Mouse (Mus musculus) thymus, adult 2 months (tissue): Measurements from ENCODE around the gene Lrch3. TPM values are rescaled to one million over a fixed set of nuclear protein-coding genes. Genes with fewer than 3 reads are reported as not detected.
A peak's percentile ranks its signal among the peaks of the same experiment; 100 is the strongest.

Experiments
- DNase-seq: peaks from one replicate; pipeline ENCODE4 v3.0.0; 2021
- H3K27ac ChIP-seq: fragments of 200-500 bp; 2 replicates; pipeline ENCODE4 v1.5.1; 2012; ENCODE audit warnings: low read length, control low read depth; ENCODE audit not compliant: control insufficient read depth, insufficient read depth
- H3K27me3 ChIP-seq: fragments of 200-500 bp; 2 replicates; pipeline ENCODE4 v1.6.1; 2012; ENCODE audit warnings: mild to moderate bottlenecking, low read length, moderate library complexity, mixed read lengths; ENCODE audit not compliant: control insufficient read depth, insufficient read depth
- H3K36me3 ChIP-seq: fragments of 200-500 bp; 2 replicates; pipeline ENCODE4 v1.6.1; 2012; ENCODE audit warnings: mild to moderate bottlenecking, low read length, moderate library complexity; ENCODE audit not compliant: control insufficient read depth, insufficient read depth
- H3K4me1 ChIP-seq: fragments of 200-500 bp; replicated peaks from 2 replicates; pipeline ENCODE4 v1.6.1; 2012; ENCODE audit warnings: low read length; ENCODE audit not compliant: control insufficient read depth, insufficient read depth
- H3K4me3 ChIP-seq: fragments of 200-500 bp; 2 replicates; pipeline ENCODE4 v1.5.1; 2012; ENCODE audit warnings: mild to moderate bottlenecking, low read length, control low read depth, moderate library complexity; ENCODE audit not compliant: control insufficient read depth, insufficient read depth
- CTCF ChIP-seq: fragments of 200-500 bp; IDR thresholded peaks from 2 replicates; pipeline ENCODE4 v1.5.1; 2012; ENCODE audit warnings: mild to moderate bottlenecking, control low read depth, low read length, moderate library complexity, borderline replicate concordance; ENCODE audit not compliant: control insufficient read depth, poor library complexity, insufficient read depth; ENCODE audit errors: extremely low read depth
- POLR2A ChIP-seq: fragments of 200-500 bp; IDR thresholded peaks from 2 replicates; pipeline ENCODE4 v1.6.1; 2012; ENCODE audit warnings: mild to moderate bottlenecking, low read length, control low read depth, moderate library complexity; ENCODE audit not compliant: control insufficient read depth, poor library complexity, insufficient read depth; ENCODE audit errors: extremely low read depth
- WGBS: fragments of 180-500 bp; shearing (Covaris S2); methylation state at CpG from one replicate; pipeline ENCODE4 v1.1.7; 2018; 5-methylcytosine and 5-hydroxymethylcytosine counted together
- polyA plus RNA-seq: library from polyadenylated mRNA; depleted of rRNA; stranded (reverse); fragments of >200 nt; gene quantifications from 2 replicates; pipeline ENCODE4 v1.2.3, GENCODE M21; 2012

Gene Lrch3
- polyA plus RNA-seq, 1 experiment = 43.2 TPM

GRCm38 (mm10) chr16:32949281-32949680 lies 35.4 kb downstream of the Lrch3 start:
- Histone ChIP-seq H3K27ac (no peak overlapping the region), H3K27me3 (no peaks in the 10 kb centered on the region), H3K4me3 (no peak overlapping the region), H3K36me3 (0 out of 2 replicates have a peak, but pooled peaks cover 5% of the 10 kb centered on the region), H3K4me1 (peaks cover 18% of the 10 kb centered on the region)
- TF ChIP-seq POLR2A (no peak), CTCF (no peak)
- DNase-seq = no peak

GRCm38 (mm10) chr16:32951074-32951473 lies 37.2 kb downstream of the Lrch3 start:
- 94% methylated on average over 2 of the region's 2 CpGs for WGBS
- Histone ChIP-seq H3K4me3 (no peak overlapping the region), H3K4me1 (peaks cover 21% of the 10 kb centered on the region), H3K27me3 (no peaks in the 10 kb centered on the region), H3K36me3 (peaks cover 15% of the 10 kb centered on the region), H3K27ac (no peak overlapping the region)
- DNase-seq = no peak
- no peak for TF ChIP-seq CTCF
- no peak for TF ChIP-seq POLR2A

DNA sequence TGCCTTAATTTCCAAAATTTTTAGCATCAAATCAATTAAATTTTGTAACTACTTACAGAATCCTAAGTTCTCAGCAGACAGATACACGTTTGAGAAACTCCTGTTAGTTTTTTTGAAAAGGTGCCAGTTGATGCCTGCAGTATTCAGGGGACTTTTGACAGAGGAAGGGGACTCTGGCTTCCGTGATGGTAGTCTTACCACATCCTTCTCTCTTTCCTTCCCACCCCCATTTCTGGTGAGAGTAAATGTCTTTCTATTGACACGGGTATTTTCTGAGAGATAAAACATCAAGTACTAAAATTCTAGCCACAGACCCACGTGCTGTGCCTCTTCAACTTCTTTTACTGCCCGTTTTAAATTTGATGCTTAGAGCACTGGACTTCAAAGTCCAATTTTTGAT lies 39.9 kb downstream of the Lrch3 start:
- no peak overlapping the region for H3K27ac ChIP-seq
- DNase-seq = peak; percentile 18
- peaks cover 6% of the 10 kb centered on the region for H3K4me1 ChIP-seq
- TF ChIP-seq CTCF (no peak), POLR2A (no peak)
- WGBS = 6% methylated on average over 5 of the region's 5 CpGs
- no peaks in the 10 kb centered on the region for H3K27me3 ChIP-seq
- H3K36me3 ChIP-seq = peaks cover 19% of the 10 kb centered on the region
- no peak overlapping the region for H3K4me3 ChIP-seq

GRCm38 (mm10) chr16:32954304-32954703 lies 40.4 kb downstream of the Lrch3 start:
- no peak overlapping the region for H3K4me3 ChIP-seq
- H3K27me3 ChIP-seq = no peaks in the 10 kb centered on the region
- DNase-seq = no peak
- 62% methylated on average over 6 of the region's 6 CpGs for WGBS
- peaks cover 5% of the 10 kb centered on the region for H3K4me1 ChIP-seq
- peak overlapping the region; percentile 33; the same call in 1 of the 2 replicates for H3K27ac ChIP-seq
- TF ChIP-seq CTCF = no peak
- TF ChIP-seq POLR2A = no peak
- H3K36me3 ChIP-seq = peaks cover 22% of the 10 kb centered on the region

DNA sequence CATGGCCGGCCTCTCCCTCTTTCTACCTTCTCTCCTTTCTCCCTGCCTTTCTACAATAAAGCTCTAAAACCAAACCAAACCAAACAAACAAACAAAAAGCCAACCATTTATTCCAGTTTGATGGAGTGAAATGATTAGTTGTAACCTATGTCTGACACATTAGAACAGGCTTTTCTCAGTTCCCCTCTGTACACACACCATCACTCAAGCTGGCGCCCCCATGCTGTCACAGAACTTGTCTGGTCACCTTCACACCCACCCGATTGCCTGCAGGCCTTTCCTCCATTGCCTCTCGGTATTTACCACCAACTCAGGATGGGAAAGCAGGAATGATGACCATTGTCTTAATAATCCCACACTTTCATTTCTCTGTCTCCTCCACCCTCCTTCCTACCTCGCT lies 43.0 kb downstream of the Lrch3 start:
- no peak for TF ChIP-seq CTCF
- TF ChIP-seq POLR2A = no peak
- DNase-seq = no peak
- H3K4me3 ChIP-seq = no peak overlapping the region
- no peak overlapping the region for H3K27ac ChIP-seq
- peaks cover 5% of the 10 kb centered on the region for H3K4me1 ChIP-seq
- no peaks in the 10 kb centered on the region for H3K27me3 ChIP-seq
- H3K36me3 ChIP-seq = peaks cover 33% of the 10 kb centered on the region
- WGBS = 96% methylated on average over 5 of the region's 5 CpGs

GRCm38 (mm10) chr16:32972535-32972934 lies 58.6 kb downstream of the Lrch3 start:
- DNase-seq = peak; percentile 28
- 3% methylated on average over 5 of the region's 5 CpGs for WGBS
- TF ChIP-seq POLR2A (no peak), CTCF (no peak)

DNA sequence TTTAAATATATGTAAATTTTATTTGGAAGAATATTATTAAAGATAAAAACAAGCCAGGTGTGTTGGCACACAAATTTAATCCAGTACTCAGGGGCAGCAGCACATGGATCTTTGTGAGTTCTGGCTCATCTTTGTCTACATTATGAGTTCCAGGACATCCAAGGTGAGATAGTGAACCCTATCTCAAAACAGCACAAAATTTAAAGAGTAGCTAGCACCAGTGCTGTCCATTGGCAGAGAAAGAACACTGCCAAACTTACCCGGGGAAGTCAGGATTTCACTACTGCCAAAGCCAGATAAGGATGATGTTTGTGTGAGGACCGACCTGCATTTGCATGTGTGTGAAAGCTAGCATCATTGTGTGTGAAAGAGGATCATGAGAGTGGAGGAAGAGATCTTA lies 59.1 kb downstream of the Lrch3 start:
- WGBS = 80% methylated on average over 2 of the region's 2 CpGs
- no peak for DNase-seq
- Histone ChIP-seq H3K27me3 (no peaks in the 10 kb centered on the region), H3K36me3 (peaks cover 9% of the 10 kb centered on the region), H3K4me3 (no peak overlapping the region), H3K27ac (no peak overlapping the region), H3K4me1 (peaks cover 9% of the 10 kb centered on the region)
- TF ChIP-seq CTCF = no peak
- TF ChIP-seq POLR2A = no peak

More at GRCm38 (mm10) chr16:32972535-32972934, 58.6 kb downstream of the Lrch3 start:
- Histone ChIP-seq H3K36me3 (peaks cover 9% of the 10 kb centered on the region), H3K4me3 (no peak overlapping the region), H3K27ac (peak overlapping the region; percentile 74), H3K27me3 (no peaks in the 10 kb centered on the region), H3K4me1 (peaks cover 9% of the 10 kb centered on the region)
